Mouse (Mus musculus) forebrain, embryonic 15.5 days (tissue): ENCODE results near the gene Rbm39. TPM values are rescaled to one million over a fixed set of nuclear protein-coding genes. Genes with fewer than 3 reads are reported as not detected.
A peak's percentile ranks its signal among the peaks of the same experiment; 100 is the strongest.
"Not testable (repeated sequence)": the region's sequence is repeated elsewhere in the genome, so short reads cannot be mapped to it uniquely, and the experiment has no call there.

Experiments
- ATAC-seq: fragments of 200-750 bp; cut with Nextera tagmentation; replicated peaks from 2 replicates; pipeline ENCODE4 v1.8.0; 2017; ENCODE audit warnings: mild to moderate bottlenecking, moderate TSS enrichment, moderate library complexity
- H3K27ac ChIP-seq: fragments of 300-500 bp; sonication (generic); replicated peaks from 2 replicates; pipeline ENCODE4 v1.5.1; 2015; ENCODE audit warnings: mild to moderate bottlenecking, inconsistent platforms
- H3K27me3 ChIP-seq: fragments of 300-500 bp; sonication (generic); 2 replicates; pipeline ENCODE4 v1.6.1; 2015; ENCODE audit warnings: inconsistent platforms
- H3K36me3 ChIP-seq: fragments of 300-500 bp; sonication (generic); 2 replicates; pipeline ENCODE4 v1.6.1; 2015; ENCODE audit warnings: mild to moderate bottlenecking, inconsistent platforms
- H3K4me1 ChIP-seq: fragments of 300-500 bp; sonication (generic); 2 replicates; pipeline ENCODE4 v1.6.1; 2015; ENCODE audit warnings: inconsistent platforms
- H3K4me2 ChIP-seq: fragments of 300-500 bp; sonication (generic); replicated peaks from 2 replicates; pipeline ENCODE4 v1.6.1; 2015; ENCODE audit warnings: mild to moderate bottlenecking, inconsistent platforms
- H3K4me3 ChIP-seq: fragments of 300-500 bp; sonication (generic); 2 replicates; pipeline ENCODE4 v1.5.1; 2015; ENCODE audit warnings: mild to moderate bottlenecking, inconsistent platforms
- H3K9ac ChIP-seq: fragments of 300-500 bp; sonication (generic); replicated peaks from 2 replicates; pipeline ENCODE4 v1.6.1; 2015; ENCODE audit warnings: mild to moderate bottlenecking, inconsistent platforms
- H3K9me3 ChIP-seq: fragments of 300-500 bp; sonication (generic); 2 replicates; pipeline ENCODE4 v1.6.1; 2016; ENCODE audit warnings: inconsistent platforms
- WGBS: fragments of 180-500 bp; shearing (Covaris S2); methylation state at CpG from one replicate; pipeline ENCODE4 v1.1.7; 2015; ENCODE audit warnings: mixed read lengths; 5-methylcytosine and 5-hydroxymethylcytosine counted together
- polyA plus RNA-seq: library from polyadenylated mRNA; unstranded; fragments of >200 nt; fragmentation: Nextera tagmentation; extraction: Ambion mirVana; gene quantifications from 2 replicates; pipeline ENCODE4 v1.2.1, GENCODE M21; 2015

Rbm39 gene
- polyA plus RNA-seq, 1 experiment from 2014 or later = 585 TPM

- Histone ChIP-seq H3K4me1 (peaks cover 34% of the 10 kb centered on the region), H3K27me3 (no peaks in the 10 kb centered on the region), H3K36me3 (no peaks in the 10 kb centered on the region), H3K9me3 (no peaks in the 10 kb centered on the region), H3K4me2 (peak within 1 kb of the TSS; percentile 54), H3K27ac (peak within 1 kb of the TSS; percentile 99), H3K4me3 (peak within 1 kb of the TSS; percentile 77), H3K9ac (peak within 1 kb of the TSS; percentile 85)
- under 1% methylated on average over 85 of the region's 88 CpGs for WGBS
- peak; percentile 98 for ATAC-seq
Measured at GRCm38 (mm10) chr2:156196302-156197128, 16.5 kb upstream of the Rbm39 start, which contains the start of gene Phf20. Phf20 (plus strand) TSS chr2:156196466.

GRCm38 (mm10) chr2:156194571-156194970 lies 14.5 kb upstream of the Rbm39 start:
- H3K27ac ChIP-seq = no peak overlapping the region
- no peaks in the 10 kb centered on the region for H3K36me3 ChIP-seq
- no peak overlapping the region for H3K4me2 ChIP-seq
- ATAC-seq = no peak
- no peak overlapping the region for H3K9ac ChIP-seq
- no peaks in the 10 kb centered on the region for H3K27me3 ChIP-seq
- no peak overlapping the region for H3K4me3 ChIP-seq
- peaks cover 27% of the 10 kb centered on the region for H3K4me1 ChIP-seq
- no peaks in the 10 kb centered on the region for H3K9me3 ChIP-seq

- H3K27me3 ChIP-seq = no peaks in the 10 kb centered on the region
- no peak overlapping the region for H3K9ac ChIP-seq
- H3K9me3 ChIP-seq = no peaks in the 10 kb centered on the region
- no peak overlapping the region for H3K4me3 ChIP-seq
- WGBS = 79% methylated on average over 3 of the region's 3 CpGs
- no peak overlapping the region for H3K4me2 ChIP-seq
- no peaks in the 10 kb centered on the region for H3K36me3 ChIP-seq
- peaks cover 15% of the 10 kb centered on the region for H3K4me1 ChIP-seq
- ATAC-seq = no peak
- H3K27ac ChIP-seq = no peak overlapping the region
Measured at GRCm38 (mm10) chr2:156193066-156193862, 13.2 kb upstream of the Rbm39 start.

- no peaks in the 10 kb centered on the region for H3K27me3 ChIP-seq
- no peak overlapping the region for H3K9ac ChIP-seq
- no peak overlapping the region for H3K27ac ChIP-seq
- peaks cover 6% of the 10 kb centered on the region for H3K4me1 ChIP-seq
- no peak for ATAC-seq
- H3K9me3 ChIP-seq = no peaks in the 10 kb centered on the region
- H3K4me2 ChIP-seq = no peak overlapping the region
- 72% methylated on average over 2 of the region's 2 CpGs for WGBS
- no peak overlapping the region for H3K4me3 ChIP-seq
- H3K36me3 ChIP-seq = no peaks in the 10 kb centered on the region
Measured at GRCm38 (mm10) chr2:156192068-156192467, 12.0 kb upstream of the Rbm39 start.

GRCm38 (mm10) chr2:156191540-156191939 lies 11.5 kb upstream of the Rbm39 start:
- Histone ChIP-seq H3K4me2 (no peak overlapping the region), H3K36me3 (no peaks in the 10 kb centered on the region), H3K4me1 (peaks cover 6% of the 10 kb centered on the region), H3K27me3 (no peaks in the 10 kb centered on the region), H3K4me3 (no peak overlapping the region), H3K27ac (no peak overlapping the region), H3K9me3 (no peaks in the 10 kb centered on the region), H3K9ac (no peak overlapping the region)
- ATAC-seq = no peak
- 94% methylated on average over 2 of the region's 2 CpGs for WGBS

GRCm38 (mm10) chr2:156190004-156190896 lies 10.2 kb upstream of the Rbm39 start:
- Histone ChIP-seq H3K27ac (no peak overlapping the region), H3K9ac (no peak overlapping the region), H3K4me3 (no peak overlapping the region), H3K4me2 (no peak overlapping the region), H3K36me3 (no peaks in the 10 kb centered on the region), H3K4me1 (no peaks in the 10 kb centered on the region), H3K27me3 (no peaks in the 10 kb centered on the region), H3K9me3 (no peaks in the 10 kb centered on the region)
- WGBS = 84% methylated on average over 14 of the region's 14 CpGs
- ATAC-seq = no peak

- not testable (repeated sequence) for H3K9me3 ChIP-seq, H3K4me2 ChIP-seq, H3K27me3 ChIP-seq, ATAC-seq, H3K36me3 ChIP-seq, H3K4me3 ChIP-seq, H3K4me1 ChIP-seq, H3K27ac ChIP-seq, H3K9ac ChIP-seq
- WGBS = 84% methylated on average over 7 of the region's 7 CpGs
Measured at GRCm38 (mm10) chr2:156189241-156189640, 9.2 kb upstream of the Rbm39 start.

GRCm38 (mm10) chr2:156181592-156181991 lies 1.6 kb upstream of the Rbm39 start:
- H3K4me2 ChIP-seq = no peak overlapping the region
- H3K9me3 ChIP-seq = no peaks in the 10 kb centered on the region
- peaks cover 28% of the 10 kb centered on the region for H3K4me1 ChIP-seq
- no peaks in the 10 kb centered on the region for H3K27me3 ChIP-seq
- 0 out of 2 replicates have a peak overlapping the region, but pooled peaks have one; percentile 97 for H3K27ac ChIP-seq
- ATAC-seq = no peak
- H3K9ac ChIP-seq = no peak overlapping the region
- H3K4me3 ChIP-seq = no peak overlapping the region; the same call in 1 of the 2 replicates
- 68% methylated on average over 2 of the region's 2 CpGs for WGBS
- H3K36me3 ChIP-seq = peaks cover 15% of the 10 kb centered on the region; the same call in 1 of the 2 replicates

GRCm38 (mm10) chr2:156180824-156181590 lies 969 bp upstream of the Rbm39 start:
- peak overlapping the region; percentile 100 for H3K9ac ChIP-seq
- H3K27ac ChIP-seq = peak overlapping the region; percentile 97
- H3K4me2 ChIP-seq = peak overlapping the region; percentile 51
- H3K36me3 ChIP-seq = peaks cover 17% of the 10 kb centered on the region; the same call in 1 of the 2 replicates
- WGBS = 13% methylated on average over 8 of the region's 8 CpGs
- H3K4me3 ChIP-seq = peak overlapping the region; percentile 97
- peaks cover 34% of the 10 kb centered on the region for H3K4me1 ChIP-seq
- H3K27me3 ChIP-seq = no peaks in the 10 kb centered on the region
- ATAC-seq = no peak
- no peaks in the 10 kb centered on the region for H3K9me3 ChIP-seq

- Histone ChIP-seq H3K4me3 (peak overlapping the region; percentile 97), H3K9ac (peak overlapping the region; percentile 100), H3K27ac (peak overlapping the region; percentile 99), H3K9me3 (no peaks in the 10 kb centered on the region), H3K4me1 (peaks cover 42% of the 10 kb centered on the region), H3K36me3 (peaks cover 24% of the 10 kb centered on the region; the same call in 1 of the 2 replicates), H3K27me3 (no peaks in the 10 kb centered on the region), H3K4me2 (no peak overlapping the region)
- no peak; the same call in 1 of the 2 replicates for ATAC-seq
- WGBS = under 1% methylated on average over 41 of the region's 41 CpGs
Measured at GRCm38 (mm10) chr2:156179796-156180093, 293 bp downstream of the Rbm39 start.
